Mouse (Mus musculus) Patski (cell line): Measurements from ENCODE around the gene Wbp2. TPM values are rescaled to one million over a fixed set of nuclear protein-coding genes. Genes with fewer than 3 reads are reported as not detected.
A peak's percentile ranks its signal among the peaks of the same experiment; 100 is the strongest.
"Not testable (repeated sequence)": the region's sequence is repeated elsewhere in the genome, so short reads cannot be mapped to it uniquely, and the experiment has no call there.

ENCODE experiments used
- ATAC-seq: fragments of 100-300 bp; one replicate; pipeline ENCODE4 v1.8.0; 2021
- CTCF ChIA-PET: fragments of 350-600 bp; sonication (Branson Sonifier 250); formaldehyde crosslinking; loops from one replicate; lab custom pipeline; 2022; ENCODE audit warnings: inconsistent platforms; lab: Charles Lee
- POLR2A ChIA-PET: fragments of 350-600 bp; sonication (Branson Sonifier 250); formaldehyde crosslinking; loops from one replicate; lab custom pipeline; 2022; ENCODE audit warnings: antibody characterized with exemption, inconsistent platforms; lab: Charles Lee
- DNase-seq: peaks from one replicate; pipeline ENCODE4 v3.0.0-alpha.2; 2011; ENCODE audit warnings: low read depth, low spot score
- H3K27me3 ChIP-seq: fragments of 371-371 bp; one replicate; pipeline ENCODE4 v1.5.1; 2021
- CTCF ChIP-seq: fragments of 100-300 bp; IDR thresholded peaks from one replicate; pipeline ENCODE4 v1.5.1; 2021
- in situ Hi-C: fragments of 300-500 bp; cut with MboI; formaldehyde crosslinking; loops from 3 replicates; pipeline ENCODE4 v1.11.1; 2018; ENCODE audit warnings: low pct_unique_long_range_greater_than_20kb, mixed read lengths
- polyA plus RNA-seq: library from polyadenylated mRNA; unstranded; gene quantifications from one replicate; pipeline ENCODE4 v1.2.3, GENCODE M21; 2021

The Wbp2 gene
- polyA plus RNA-seq, 1 experiment from 2014 or later = 255 TPM

- no peak for ATAC-seq
- in situ Hi-C loops = no loop called here
- ChIA-PET POLR2A (no interaction called here), CTCF (no interaction called here)
- no peak for TF ChIP-seq CTCF
- no peaks in the 10 kb centered on the region for H3K27me3 ChIP-seq
- DNase-seq = no peak
Measured at GRCm38 (mm10) chr11:116095573-116095972, 8.8 kb upstream of the Wbp2 start.

DNA sequence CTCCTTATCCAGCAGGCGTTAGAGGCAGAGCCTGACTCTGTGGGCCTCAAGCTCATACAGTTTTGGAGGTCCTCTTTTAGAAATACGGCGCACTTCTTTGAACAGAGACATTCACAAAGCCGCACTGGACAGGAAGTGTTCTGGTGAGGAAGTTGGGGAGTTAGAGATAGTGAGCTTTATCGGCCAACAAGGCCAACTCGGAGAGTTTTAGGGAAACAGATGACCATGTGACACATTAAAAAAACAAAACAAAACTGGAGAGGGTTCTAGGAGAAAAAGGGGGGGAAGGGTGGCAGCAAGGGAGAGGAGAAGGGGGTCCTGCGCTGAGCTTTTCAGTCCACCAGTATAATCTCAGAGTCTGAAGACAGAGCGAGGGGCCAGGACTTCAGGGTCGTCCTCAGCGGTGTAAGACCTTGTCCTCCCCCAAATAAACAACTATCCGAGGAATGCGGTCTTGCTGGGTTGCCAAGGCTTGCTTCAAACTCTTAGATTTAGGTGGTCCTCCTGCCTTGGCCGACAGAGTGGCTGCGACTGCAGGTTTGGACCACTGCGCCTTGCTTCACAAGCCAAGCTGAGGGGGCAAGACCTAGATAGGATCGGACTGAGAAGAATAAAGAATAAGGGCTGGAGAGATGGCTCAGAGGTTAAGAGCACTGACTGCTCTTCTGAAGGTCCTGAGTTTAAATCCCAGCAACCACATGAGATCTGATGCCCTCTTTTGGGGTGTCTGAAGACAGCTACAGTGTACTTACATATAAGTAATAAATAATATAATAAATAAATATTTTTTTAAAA is 7.2 kb upstream of the Wbp2 start:
- DNase-seq (no peak), ATAC-seq (no peak)
- in situ Hi-C loops = no loop called here
- CTCF ChIA-PET = interaction anchor here (1.1 to 1.3 kb wide), 2 partner anchors 8 to 65 kb away, joined by 3 to 4 read pairs; no protein-coding TSS in a partner anchor
- no peaks in the 10 kb centered on the region for H3K27me3 ChIP-seq
- no peak for TF ChIP-seq CTCF
- POLR2A ChIA-PET = no interaction called here

GRCm38 (mm10) chr11:116092959-116093358 is 6.2 kb upstream of the Wbp2 start:
- POLR2A ChIA-PET, ATAC-seq: not testable (repeated sequence)

DNA sequence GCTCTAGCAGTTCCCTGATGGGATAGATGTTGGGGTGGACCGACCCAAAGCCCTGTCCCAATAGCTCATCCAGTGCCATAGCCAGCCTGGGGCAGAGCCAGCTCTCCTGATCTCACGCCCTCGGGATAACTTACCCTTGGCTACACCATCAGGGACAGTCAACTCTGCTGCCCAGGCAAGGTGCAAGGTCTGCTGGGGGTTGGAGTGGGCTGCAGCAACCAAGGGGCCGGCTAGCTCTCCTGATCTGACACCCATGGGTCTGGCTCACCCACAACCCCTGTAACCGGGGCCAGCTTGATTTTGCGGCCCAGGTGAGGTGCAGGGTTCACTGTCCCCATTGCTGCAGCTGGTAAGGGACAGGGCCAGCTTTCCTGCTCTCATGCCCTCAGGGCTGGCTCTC is 4.8 kb upstream of the Wbp2 start:
- ChIA-PET POLR2A (interaction anchor here (0.7 to 1.2 kb wide), 3 partner anchors 16 to 37 kb away, joined by 3 to 5 read pairs (median 4); no protein-coding TSS in a partner anchor), CTCF (interaction anchor here (1.1 to 1.2 kb wide), 5 partner anchors 12 to 60 kb away, joined by 3 to 4 read pairs (median 3); partner anchors contain the start of gene Trim65)
- no peak for DNase-seq
- ATAC-seq = no peak
- TF ChIP-seq CTCF = no peak
- H3K27me3 ChIP-seq = no peaks in the 10 kb centered on the region
- in situ Hi-C loops = no loop called here

More at GRCm38 (mm10) chr11:116092959-116093358, 6.2 kb upstream of the Wbp2 start:
- peak; percentile 10 for TF ChIP-seq CTCF
- CTCF ChIA-PET = interaction anchor here (1.1 to 1.3 kb wide), 2 partner anchors 9 to 66 kb away, joined by 3 to 4 read pairs; no protein-coding TSS in a partner anchor
- in situ Hi-C loops, H3K27me3 ChIP-seq, DNase-seq: not testable (repeated sequence)

GRCm38 (mm10) chr11:116089545-116089944 is 2.8 kb upstream of the Wbp2 start:
- ChIA-PET POLR2A (interaction anchor here (1.2 kb wide), 1 partner anchor 10 kb away, joined by 5 read pairs; no protein-coding TSS in a partner anchor), CTCF (interaction anchor here (0.8 to 1.4 kb wide), 2 partner anchors 9 to 18 kb away, joined by 3 to 4 read pairs; no protein-coding TSS in a partner anchor)
- DNase-seq (no peak), ATAC-seq (no peak)
- no peak for TF ChIP-seq CTCF
- in situ Hi-C loops = loop anchor here (5.0 kb wide), 1 partner anchor 43 kb away; the partner anchor contains the start of gene Trim65
- no peaks in the 10 kb centered on the region for H3K27me3 ChIP-seq

- ATAC-seq = no peak
- peak; percentile 60 for TF ChIP-seq CTCF
- CTCF ChIA-PET = interaction anchor here (0.8 to 1.4 kb wide), 2 partner anchors 10 to 18 kb away, joined by 3 to 4 read pairs; no protein-coding TSS in a partner anchor
- H3K27me3 ChIP-seq = no peaks in the 10 kb centered on the region
- POLR2A ChIA-PET = interaction anchor here (1.3 kb wide), 1 partner anchor 16 kb away, joined by 6 read pairs; no protein-coding TSS in a partner anchor
- no peak for DNase-seq
- in situ Hi-C loops = loop anchor here (5.0 kb wide), 1 partner anchor 43 kb away; the partner anchor contains the start of gene Trim65
Measured at GRCm38 (mm10) chr11:116088741-116089394, 2.1 kb upstream of the Wbp2 start.

DNA sequence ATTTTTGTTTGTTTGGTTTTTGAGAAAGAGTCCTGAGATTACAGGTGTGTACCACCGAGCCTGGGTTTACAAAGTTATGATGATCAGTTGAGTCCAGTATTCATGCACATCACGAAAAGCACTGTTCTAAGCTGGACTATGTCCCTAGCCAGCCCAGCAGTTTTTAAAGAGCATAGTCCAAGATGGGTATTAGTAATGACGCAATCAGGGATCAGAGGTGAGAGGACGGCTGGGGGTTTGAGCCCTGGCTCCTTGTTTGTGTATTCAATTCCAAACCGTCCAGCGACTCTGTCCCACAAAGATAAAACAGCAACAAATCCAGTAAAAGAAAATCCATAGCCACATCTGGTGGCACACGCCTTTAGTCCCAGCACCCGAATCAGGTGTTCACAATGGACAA is 1.4 kb upstream of the Wbp2 start:
- POLR2A ChIA-PET = interaction anchor here (1.3 kb wide), 1 partner anchor 16 kb away, joined by 6 read pairs; no protein-coding TSS in a partner anchor
- CTCF ChIA-PET = interaction anchor here (1.4 kb wide), 1 partner anchor 19 kb away, joined by 4 read pairs; no protein-coding TSS in a partner anchor
- ATAC-seq (no peak), DNase-seq (no peak)
- in situ Hi-C loops = loop anchor here (5.0 kb wide), 1 partner anchor 44 kb away; the partner anchor contains the start of gene Trim65
- TF ChIP-seq CTCF = no peak
- H3K27me3 ChIP-seq = no peaks in the 10 kb centered on the region

- ChIA-PET CTCF (interaction anchor here (0.6 to 1.5 kb wide), 3 partner anchors 11 to 43 kb away, joined by 3 read pairs; no protein-coding TSS in a partner anchor), POLR2A (interaction anchor here (0.8 to 1.3 kb wide), 3 partner anchors 15 to 42 kb away, joined by 3 to 6 read pairs (median 3); no protein-coding TSS in a partner anchor)
- DNase-seq = no peak
- ATAC-seq = peak; percentile 75
- peak; percentile 99 for TF ChIP-seq CTCF
- in situ Hi-C loops = loop anchor here (5.0 kb wide), 1 partner anchor 45 kb away; the partner anchor contains the start of gene Trim65
- no peaks in the 10 kb centered on the region for H3K27me3 ChIP-seq
Measured at GRCm38 (mm10) chr11:116087194-116088130, 667 bp upstream of the Wbp2 start.

- H3K27me3 ChIP-seq = no peaks in the 10 kb centered on the region
- no peak for TF ChIP-seq CTCF
- in situ Hi-C loops = no loop called here
- ATAC-seq (no peak), DNase-seq (no peak)
- ChIA-PET CTCF (interaction anchor here (0.9 to 1.0 kb wide), 2 partner anchors 12 to 45 kb away, joined by 4 read pairs; no protein-coding TSS in a partner anchor), POLR2A (no interaction called here)
Measured at GRCm38 (mm10) chr11:116084166-116084565, 2.6 kb downstream of the Wbp2 start.
